Mouse (Mus musculus): Measurements from ENCODE around the gene Asgr2. TPM values are rescaled to one million over a fixed set of nuclear protein-coding genes. Genes with fewer than 3 reads are reported as not detected.

Asgr2 gene
- total and polyA plus RNA-seq, 3 experiments, result 0.16 to 0.31 TPM; not detected in 1

- Histone ChIP-seq H3K27me3 (ENCODE audit: control insufficient read depth, insufficient read depth, low read length) (no peaks in the 10 kb centered on the region; the same call in 1 of the 2 replicates), H3K4me1 (ENCODE audit: control insufficient read depth, insufficient read depth, low read length) (no peaks in the 10 kb centered on the region), H3K79me2 (replicated peaks; ENCODE audit: control insufficient read depth, insufficient read depth, low read length) (no peaks in the 10 kb centered on the region), H3K27ac (no peak overlapping the region), H3K9ac (ENCODE audit: low read depth, low read length) (no peak overlapping the region), H3K36me3 (ENCODE audit: control insufficient read depth, insufficient read depth, low read length) (no peaks in the 10 kb centered on the region), H3K4me3 (no peak overlapping the region)
- DNase-seq, result no peak
- TF ChIP-seq CTCF (IDR thresholded peaks at IDR 0.05) (no peak), EP300 (IDR thresholded peaks at IDR 0.05; ENCODE audit: insufficient read depth, low read depth, low read length) (no peak), POLR2A (IDR thresholded peaks at IDR 0.05; ENCODE audit: insufficient read depth, low read depth, low read length) (no peak)
- 79% methylated on average over 2 of the region's 2 CpGs for WGBS
- intact Hi-C loops (cut with DNase I), result no loop called here
Measured at GRCm38 (mm10) chr11:70099809-70100208, 7.4 kb downstream of the Asgr2 start.

- Histone ChIP-seq H3K36me3 (ENCODE audit: control insufficient read depth, insufficient read depth, low read length) (no peaks in the 10 kb centered on the region), H3K27me3 (ENCODE audit: control insufficient read depth, insufficient read depth, low read length) (no peaks in the 10 kb centered on the region; the same call in 1 of the 2 replicates), H3K79me2 (replicated peaks; ENCODE audit: control insufficient read depth, insufficient read depth, low read length) (no peaks in the 10 kb centered on the region), H3K9ac (ENCODE audit: low read depth, low read length) (no peak overlapping the region), H3K4me3 (no peak overlapping the region), H3K27ac (no peak overlapping the region), H3K4me1 (ENCODE audit: control insufficient read depth, insufficient read depth, low read length) (no peaks in the 10 kb centered on the region)
- TF ChIP-seq CTCF (IDR thresholded peaks at IDR 0.05), result no peak
- no peak for TF ChIP-seq POLR2A (IDR thresholded peaks at IDR 0.05; ENCODE audit: insufficient read depth, low read depth, low read length)
- no peak for TF ChIP-seq EP300 (IDR thresholded peaks at IDR 0.05; ENCODE audit: insufficient read depth, low read depth, low read length)
- intact Hi-C loops (cut with DNase I), result no loop called here
- WGBS, result 82% methylated on average over 14 of the region's 14 CpGs
- DNase-seq, result no peak
Measured at GRCm38 (mm10) chr11:70103701-70104315, 11.4 kb downstream of the Asgr2 start.

GRCm38 (mm10) chr11:70107085-70107484, 14.6 kb downstream of the Asgr2 start:
- no peak for DNase-seq
- 57% methylated on average over 8 of the region's 8 CpGs for WGBS
- Histone ChIP-seq H3K79me2 (replicated peaks; ENCODE audit: control insufficient read depth, insufficient read depth, low read length) (no peaks in the 10 kb centered on the region), H3K9ac (ENCODE audit: low read depth, low read length) (no peak overlapping the region), H3K27me3 (ENCODE audit: control insufficient read depth, insufficient read depth, low read length) (no peaks in the 10 kb centered on the region), H3K36me3 (ENCODE audit: control insufficient read depth, insufficient read depth, low read length) (no peaks in the 10 kb centered on the region), H3K4me3 (no peak overlapping the region), H3K27ac (no peak overlapping the region), H3K4me1 (ENCODE audit: control insufficient read depth, insufficient read depth, low read length) (no peaks in the 10 kb centered on the region)
- TF ChIP-seq EP300 (IDR thresholded peaks at IDR 0.05; ENCODE audit: insufficient read depth, low read depth, low read length) (no peak), POLR2A (IDR thresholded peaks at IDR 0.05; ENCODE audit: insufficient read depth, low read depth, low read length) (no peak), CTCF (IDR thresholded peaks at IDR 0.05) (no peak)
- intact Hi-C loops (cut with DNase I), result no loop called here

GRCm38 (mm10) chr11:70110146-70110545, 17.7 kb downstream of the Asgr2 start:
- no peak overlapping the region for H3K9ac ChIP-seq (ENCODE audit: low read depth, low read length)
- H3K36me3 ChIP-seq (ENCODE audit: control insufficient read depth, insufficient read depth, low read length), result no peaks in the 10 kb centered on the region
- no peaks in the 10 kb centered on the region for H3K27me3 ChIP-seq (ENCODE audit: control insufficient read depth, insufficient read depth, low read length)
- H3K4me3 ChIP-seq, result no peak overlapping the region
- H3K79me2 ChIP-seq (replicated peaks; ENCODE audit: control insufficient read depth, insufficient read depth, low read length), result no peaks in the 10 kb centered on the region
- no peaks in the 10 kb centered on the region; the same call in 1 of the 2 replicates for H3K4me1 ChIP-seq (ENCODE audit: control insufficient read depth, insufficient read depth, low read length)
- 78% methylated on average over 3 of the region's 3 CpGs for WGBS
- DNase-seq, result no peak
- no peak overlapping the region for H3K27ac ChIP-seq
- TF ChIP-seq CTCF (IDR thresholded peaks at IDR 0.05), result peak; percentile 69
- TF ChIP-seq EP300 (IDR thresholded peaks at IDR 0.05; ENCODE audit: insufficient read depth, low read depth, low read length), result no peak
- no peak for TF ChIP-seq POLR2A (IDR thresholded peaks at IDR 0.05; ENCODE audit: insufficient read depth, low read depth, low read length)
- intact Hi-C loops (cut with DNase I), result no loop called here

GRCm38 (mm10) chr11:70114562-70114961, 22.1 kb downstream of the Asgr2 start:
- intact Hi-C loops (cut with DNase I), result no loop called here
- peak in 1 of 2 experiments; percentile 36 for DNase-seq
- Histone ChIP-seq H3K79me2 (replicated peaks; ENCODE audit: control insufficient read depth, insufficient read depth, low read length) (no peaks in the 10 kb centered on the region), H3K36me3 (ENCODE audit: control insufficient read depth, insufficient read depth, low read length) (no peaks in the 10 kb centered on the region), H3K9ac (ENCODE audit: low read depth, low read length) (no peak overlapping the region), H3K27ac (no peak overlapping the region), H3K4me1 (ENCODE audit: control insufficient read depth, insufficient read depth, low read length) (no peaks in the 10 kb centered on the region; the same call in 1 of the 2 replicates), H3K4me3 (no peak overlapping the region), H3K27me3 (ENCODE audit: control insufficient read depth, insufficient read depth, low read length) (no peaks in the 10 kb centered on the region)
- no peak for TF ChIP-seq CTCF (IDR thresholded peaks at IDR 0.05)
- TF ChIP-seq EP300 (IDR thresholded peaks at IDR 0.05; ENCODE audit: insufficient read depth, low read depth, low read length), result no peak
- TF ChIP-seq POLR2A (IDR thresholded peaks at IDR 0.05; ENCODE audit: insufficient read depth, low read depth, low read length), result no peak
- WGBS, result 20% methylated on average over 4 of the region's 4 CpGs

- intact Hi-C loops (cut with DNase I), result no loop called here
- DNase-seq, result no peak
- no peaks in the 10 kb centered on the region for H3K79me2 ChIP-seq (replicated peaks; ENCODE audit: control insufficient read depth, insufficient read depth, low read length)
- no peak overlapping the region for H3K4me3 ChIP-seq
- no peaks in the 10 kb centered on the region; the same call in 1 of the 2 replicates for H3K4me1 ChIP-seq (ENCODE audit: control insufficient read depth, insufficient read depth, low read length)
- 92% methylated on average over 3 of the region's 3 CpGs for WGBS
- no peaks in the 10 kb centered on the region for H3K36me3 ChIP-seq (ENCODE audit: control insufficient read depth, insufficient read depth, low read length)
- H3K27me3 ChIP-seq (ENCODE audit: control insufficient read depth, insufficient read depth, low read length), result no peaks in the 10 kb centered on the region
- TF ChIP-seq POLR2A (IDR thresholded peaks at IDR 0.05; ENCODE audit: insufficient read depth, low read depth, low read length), result no peak
- no peak for TF ChIP-seq EP300 (IDR thresholded peaks at IDR 0.05; ENCODE audit: insufficient read depth, low read depth, low read length)
- H3K27ac ChIP-seq, result no peak overlapping the region
- H3K9ac ChIP-seq (ENCODE audit: low read depth, low read length), result no peak overlapping the region
Measured at GRCm38 (mm10) chr11:70115901-70116300, 23.5 kb downstream of the Asgr2 start.

All from heart, adult 2 months (tissue).